Mouse (Mus musculus) left cerebral cortex, postnatal 25 days (tissue): Measurements from ENCODE around the gene Dcaf15. TPM values are rescaled to one million over a fixed set of nuclear protein-coding genes. Genes with fewer than 3 reads are reported as not detected.

Experiments used
- DNase-seq, 2 experiments: peaks; one replicate each; pipeline ENCODE4 v3.0.0; 2022; ENCODE audit warnings: low spot score in 2 of 2, mixed read lengths in 1 of 2
- intact Hi-C: fragments of 180-260 bp; cut with DNase I; formaldehyde crosslinking; loops from one replicate; pipeline ENCODE4 v1.15.1; 2025
- total RNA-seq, 2 experiments: library from RNA; stranded (reverse); gene quantifications; 2 replicates each; pipeline ENCODE4 v1.2.3; 2021

Dcaf15 gene
- total RNA-seq, 2 experiments from 2014 or later, result 16.8 to 18.4 TPM

DNA sequence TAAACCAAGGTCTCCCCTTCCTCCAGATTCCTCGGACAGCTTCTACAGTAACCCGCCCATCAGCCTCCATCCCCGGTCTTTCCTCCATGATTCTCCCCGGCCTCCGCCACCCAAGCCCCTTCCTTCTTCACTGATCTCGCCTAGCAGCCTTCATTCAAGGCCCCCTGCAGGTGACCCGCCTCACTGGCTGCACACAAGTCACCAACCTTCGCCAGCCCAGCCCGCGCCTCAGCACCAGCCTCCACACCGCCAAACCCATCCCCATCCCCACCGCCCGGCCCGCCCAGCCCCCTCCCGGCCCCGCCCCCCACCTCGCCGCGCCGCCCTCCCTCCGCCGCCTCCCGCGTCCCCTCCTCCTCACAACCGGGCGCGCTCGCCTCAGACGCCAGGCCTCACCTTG is 347 bp downstream of the Dcaf15 start:
- peak in 1 of 2 experiments; percentile 40 for DNase-seq
- intact Hi-C loops, result no loop called here

DNA sequence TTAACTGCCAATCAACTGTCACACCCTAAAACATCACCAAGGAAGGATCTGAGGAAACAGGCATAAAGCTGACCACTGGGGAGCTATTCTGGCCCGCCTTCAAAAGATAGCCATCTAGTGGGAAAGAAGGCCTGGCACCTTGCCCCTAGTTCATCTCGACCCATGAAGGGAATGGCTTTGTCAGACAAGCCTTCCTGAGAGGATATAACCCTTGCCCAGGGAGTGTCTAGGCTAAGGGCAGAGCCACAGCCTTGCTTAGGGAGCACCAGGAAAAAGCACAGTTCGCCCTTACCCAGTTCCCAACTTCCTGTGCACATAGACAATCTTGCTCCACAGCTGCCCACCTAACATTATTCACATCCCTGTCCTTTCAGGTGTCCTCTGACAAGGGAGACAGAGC is 967 bp downstream of the Dcaf15 start:
- DNase-seq, result no peak
- intact Hi-C loops, result no loop called here

DNA sequence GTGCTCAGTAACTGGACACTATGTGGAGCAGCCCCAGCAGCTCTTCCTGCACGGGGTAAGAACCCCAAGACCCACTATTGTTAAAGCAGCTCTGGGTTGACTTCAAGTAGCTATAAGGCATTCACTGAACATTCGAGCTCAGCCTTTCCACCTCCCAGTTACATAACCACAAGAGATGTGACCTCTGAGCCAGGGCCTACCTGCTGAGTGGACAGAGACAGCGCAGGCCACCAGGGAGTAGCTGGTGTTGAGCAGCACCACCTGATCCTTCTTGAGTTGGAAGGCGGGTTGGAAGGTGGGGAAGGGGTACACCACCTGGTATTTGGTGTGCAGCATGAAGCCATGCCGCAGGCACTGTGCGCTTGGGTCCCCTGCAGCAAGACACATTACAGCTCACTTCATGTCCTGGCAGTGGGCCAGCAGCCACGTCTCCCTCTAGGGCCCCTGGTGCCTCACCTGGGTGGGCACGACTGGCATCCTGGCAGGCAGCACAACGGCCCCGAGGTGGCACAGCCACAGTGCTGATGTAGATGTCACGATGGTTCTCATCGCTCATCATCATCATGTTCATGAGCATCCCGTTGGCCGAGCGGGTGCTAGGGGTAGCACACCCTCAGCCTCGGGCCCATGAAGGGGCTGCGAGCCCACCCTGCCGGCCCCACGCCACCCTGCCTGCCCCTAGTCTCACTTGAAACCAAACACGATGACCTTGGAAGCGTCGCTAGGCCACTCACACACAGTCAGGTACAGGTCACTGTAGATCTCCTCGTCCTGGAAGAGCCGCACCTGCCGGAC is 2.9 kb downstream of the Dcaf15 start:
- intact Hi-C loops, result no loop called here
- DNase-seq, result no peak

DNA sequence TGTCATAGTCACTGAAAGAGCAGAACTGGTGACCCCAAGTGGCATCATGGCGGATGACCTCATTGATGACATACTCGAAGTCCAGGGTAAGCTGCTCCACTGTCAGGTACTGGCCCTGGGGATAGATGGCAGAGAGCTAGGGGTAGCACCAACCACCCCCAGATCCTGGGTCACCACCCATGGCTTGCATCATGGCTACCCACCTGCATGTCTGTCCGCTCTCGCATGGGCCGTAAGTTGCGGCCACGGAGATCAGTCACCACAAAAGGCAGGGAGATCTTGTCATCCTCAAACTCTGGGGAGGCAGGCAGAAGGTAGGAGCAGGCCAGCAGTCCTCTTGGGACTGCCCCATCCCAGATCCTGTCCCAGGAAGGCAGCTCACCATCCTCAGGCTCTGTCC is 6.2 kb downstream of the Dcaf15 start:
- intact Hi-C loops, result no loop called here
- no peak for DNase-seq

- DNase-seq, result no peak
- intact Hi-C loops, result no loop called here
These were observed 8.5 kb downstream of the Dcaf15 start for GRCm38 (mm10) chr8:84096061-84096460.

- no peak for DNase-seq
- intact Hi-C loops, result no loop called here
These were observed 14.0 kb downstream of the Dcaf15 start for GRCm38 (mm10) chr8:84090585-84090984.

DNA sequence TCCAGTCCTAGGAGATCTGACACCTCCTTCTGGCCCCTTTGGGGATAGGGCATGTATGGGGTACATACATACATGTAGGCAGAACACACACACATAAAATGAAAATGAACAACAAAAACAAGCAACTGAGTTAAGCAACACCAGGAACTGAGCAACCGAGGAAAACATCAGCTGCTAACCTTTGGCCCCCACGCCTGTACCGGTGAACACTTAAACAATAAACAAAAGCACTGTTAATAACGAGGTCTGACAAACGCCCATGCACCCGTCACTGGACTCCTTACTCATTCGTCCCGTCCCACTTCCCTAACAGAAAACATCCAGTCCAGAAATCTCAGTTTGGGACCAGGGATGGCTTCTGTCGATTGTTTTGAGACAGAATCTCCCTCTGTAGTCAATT is 15.3 kb downstream of the Dcaf15 start:
- no peak for DNase-seq
- intact Hi-C loops, result no loop called here

- intact Hi-C loops, result no loop called here
- peak in 1 of 2 experiments; percentile 52 for DNase-seq
These were observed 16.7 kb downstream of the Dcaf15 start for GRCm38 (mm10) chr8:84087821-84088220.

DNA sequence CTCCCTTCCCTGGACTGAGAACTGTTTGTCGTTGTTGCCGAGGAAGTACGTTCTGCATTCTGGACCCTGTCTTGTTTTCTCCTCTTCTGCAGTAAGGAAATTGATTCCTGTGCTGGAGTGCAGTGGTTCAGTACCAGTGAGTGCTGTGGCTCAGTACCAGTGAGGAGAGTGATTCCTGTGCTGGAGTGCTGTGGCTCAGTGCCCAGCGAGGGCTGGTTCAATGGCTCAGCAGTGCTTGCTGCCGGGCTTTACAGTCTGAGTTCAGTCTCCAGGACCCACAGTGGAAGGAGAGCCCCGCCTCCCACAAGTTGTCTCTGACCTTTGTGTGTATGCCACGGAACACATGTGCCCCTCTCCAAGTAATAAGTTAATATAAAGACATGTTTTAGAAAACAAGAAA is 17.4 kb downstream of the Dcaf15 start:
- DNase-seq, result no peak
- intact Hi-C loops, result no loop called here

DNA sequence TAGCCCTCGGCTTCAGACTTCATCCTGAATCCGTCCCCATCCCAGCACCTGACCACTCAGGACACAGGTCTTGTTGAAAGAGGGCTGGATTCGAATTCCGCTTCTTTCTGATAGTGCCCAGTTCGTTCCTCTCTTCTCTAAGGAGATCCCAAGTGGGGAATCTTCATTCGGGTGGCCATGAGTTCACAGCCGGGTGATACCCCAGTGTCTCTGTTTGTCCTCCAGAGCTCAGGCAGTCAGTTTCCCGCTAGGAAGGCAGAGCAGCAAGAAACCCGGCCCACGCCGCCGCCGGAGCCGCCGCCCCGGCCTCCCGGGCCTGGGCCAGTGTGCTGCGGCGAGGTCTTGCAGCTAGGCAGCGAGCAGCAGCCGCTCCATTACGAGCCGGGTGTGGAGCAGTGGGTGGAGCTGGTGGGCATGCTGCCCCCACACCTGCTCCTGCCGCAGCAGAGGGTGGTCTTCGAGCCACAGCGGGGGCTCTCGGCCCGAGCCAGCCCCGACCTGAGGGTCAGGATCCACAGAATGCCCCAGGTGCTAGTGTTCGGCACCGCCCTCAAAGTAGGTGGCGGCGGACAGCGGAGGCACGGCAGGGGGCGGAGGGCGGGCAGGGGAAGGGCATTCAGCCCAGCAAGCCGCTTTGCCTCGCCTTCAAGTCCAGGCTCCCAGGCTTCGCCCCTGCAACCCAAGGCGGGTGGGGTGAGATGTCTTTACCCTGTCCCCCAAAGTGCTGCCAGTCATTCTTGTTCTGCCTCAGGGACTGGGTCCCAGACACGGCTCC is 20.0 kb downstream of the Dcaf15 start:
- no peak for DNase-seq
- intact Hi-C loops, result no loop called here

- intact Hi-C loops, result no loop called here
These were observed 20.7 kb downstream of the Dcaf15 start for GRCm38 (mm10) chr8:84083829-84084241.

DNA sequence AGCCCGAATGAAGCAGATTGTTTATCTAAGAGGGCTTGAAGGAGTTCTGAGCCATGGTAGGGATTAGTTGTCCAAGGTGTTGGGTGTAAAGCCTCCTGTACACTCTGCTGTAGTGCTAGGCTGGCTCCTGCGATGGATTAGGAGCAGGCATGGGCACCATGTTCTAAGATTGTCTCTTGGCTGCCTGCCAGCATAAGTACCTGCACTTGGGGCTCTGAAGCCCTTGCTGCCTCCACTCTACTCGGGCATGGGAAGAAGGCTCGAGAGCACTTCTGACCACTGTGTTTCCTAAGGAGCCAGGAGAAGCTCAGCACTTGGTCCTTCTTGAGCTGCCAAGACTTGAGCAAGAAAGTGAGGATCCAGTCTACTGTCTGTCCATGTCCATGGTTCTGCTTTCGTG is 25.4 kb downstream of the Dcaf15 start:
- DNase-seq, result no peak
- intact Hi-C loops, result no loop called here

More at GRCm38 (mm10) chr8:84083829-84084241, 20.7 kb downstream of the Dcaf15 start:
- DNase-seq, result no peak

- intact Hi-C loops, result no loop called here
- no peak for DNase-seq
These were observed 27.7 kb downstream of the Dcaf15 start for GRCm38 (mm10) chr8:84076849-84077248.

DNA sequence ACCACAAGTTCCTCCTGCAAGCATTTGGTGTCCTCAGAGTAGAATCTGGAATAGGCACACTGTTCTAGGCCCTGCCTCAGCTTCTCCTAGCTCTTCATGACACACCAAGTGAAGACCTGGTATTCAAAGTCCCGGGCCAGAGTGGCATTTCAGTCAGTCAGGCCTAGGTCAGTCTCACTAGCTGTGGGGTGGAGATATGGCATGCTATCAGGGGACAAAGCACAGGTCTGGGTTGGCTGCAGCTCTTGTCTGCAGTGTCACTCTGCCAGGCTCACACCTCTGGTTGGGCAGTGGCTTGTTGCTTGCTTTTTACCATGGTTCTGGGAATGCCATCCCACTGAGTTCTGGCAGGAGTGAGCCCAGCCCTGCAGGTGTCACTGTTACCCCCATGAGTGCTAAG is 28.2 kb downstream of the Dcaf15 start:
- no peak for DNase-seq
- intact Hi-C loops, result no loop called here

- DNase-seq, result peak; percentile 41 to 47
- intact Hi-C loops, result no loop called here
These were observed 31.2 kb downstream of the Dcaf15 start for GRCm38 (mm10) chr8:84073230-84073976.

- intact Hi-C loops, result no loop called here
These were observed 32.2 kb downstream of the Dcaf15 start for GRCm38 (mm10) chr8:84072321-84072720.

DNA sequence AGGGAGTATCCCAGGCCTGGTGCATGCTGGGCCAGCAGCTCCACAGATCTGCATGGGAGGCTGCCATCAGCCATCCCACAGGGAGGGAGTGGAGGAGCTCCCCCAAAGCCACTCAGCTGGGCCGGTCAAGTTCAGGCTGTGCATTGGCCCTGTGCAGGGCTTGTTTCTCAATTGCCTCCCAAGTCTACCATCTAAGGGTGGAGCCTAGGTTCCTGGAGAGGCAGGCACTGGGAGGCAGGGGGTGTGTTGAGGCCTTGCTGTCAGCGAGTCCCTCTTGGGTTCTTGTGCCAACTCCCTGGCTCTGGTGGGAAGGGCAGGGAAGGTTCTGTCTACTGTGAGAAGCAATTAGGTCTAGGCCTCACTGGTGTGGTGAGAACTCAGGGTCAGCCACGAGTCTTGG is 32.6 kb downstream of the Dcaf15 start:
- intact Hi-C loops, result no loop called here
- DNase-seq, result no peak

More at GRCm38 (mm10) chr8:84072321-84072720, 32.2 kb downstream of the Dcaf15 start:
- DNase-seq, result no peak

GRCm38 (mm10) chr8:84070667-84071066 is 33.9 kb downstream of the Dcaf15 start:
- intact Hi-C loops, result no loop called here
- DNase-seq, result peak; percentile 54 to 90

- intact Hi-C loops, result no loop called here
- no peak for DNase-seq
These were observed 34.3 kb downstream of the Dcaf15 start for GRCm38 (mm10) chr8:84070241-84070640.

DNA sequence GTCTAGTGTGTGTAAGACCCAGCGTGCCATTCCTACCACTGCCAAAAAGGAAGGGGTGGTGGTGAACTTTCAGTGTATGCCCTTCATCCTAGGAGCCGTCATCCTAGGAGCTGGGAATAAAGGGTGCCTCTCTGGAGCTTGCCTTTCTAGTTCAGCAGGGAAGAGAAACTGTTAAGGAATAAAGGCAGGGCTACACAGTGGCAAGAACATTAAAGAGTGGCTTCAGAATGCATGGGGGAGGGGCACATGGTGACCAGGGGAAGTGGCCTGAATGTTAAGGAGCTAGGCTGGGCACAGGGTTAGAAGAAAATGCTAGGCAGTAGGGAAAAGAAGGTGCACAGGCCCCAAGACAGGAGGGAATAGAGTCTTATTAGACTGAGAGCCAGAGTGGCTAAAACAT is 34.8 kb downstream of the Dcaf15 start:
- no peak for DNase-seq
- intact Hi-C loops, result no loop called here
